ENCODE assay signal across 12 mouse cellular contexts in genomic region chr4:117405999-117406398, GRCm38 (mm10).
DNase-seq lines count a peak whose midpoint lies in the region; ATAC-seq lines count a peak whose summit lies in the region.
"Had no signal": no experiment of that assay in that cellular context is flagged by ENCODE, and none has a peak within 500 bp of the region (broad histone marks: within the 10 kb centered on the region; RNA-seq: fewer than 3 reads in every experiment).

No protein-coding gene starts in this region.

- no peaks in the 10 kb centered on the region for H3K9me3 ChIP-seq in kidney, embryonic 16.5 days (ENCODE audit: low read length)
- no peaks in the 10 kb centered on the region for H3K9me3 ChIP-seq in forebrain, embryonic 13.5 days (replicated peaks)

- H3K4me2 ChIP-seq in kidney, embryonic 16.5 days (replicated peaks; ENCODE audit: low read depth, low read length) = no peak overlapping the region
- H3K4me2 ChIP-seq in forebrain, embryonic 13.5 days = peak overlapping the region; percentile 15; the same call in 1 of the 2 replicates

- no peaks in the 10 kb centered on the region for H3K36me3 ChIP-seq in kidney, embryonic 16.5 days (ENCODE audit: insufficient read depth, low read length)
- no peaks in the 10 kb centered on the region for H3K36me3 ChIP-seq in forebrain, embryonic 13.5 days (ENCODE audit: poor library complexity, severe bottlenecking)

- no peak for ATAC-seq in kidney, embryonic 16.5 days (ENCODE audit: low FRiP score, low TSS enrichment)
- peak; percentile 60 for ATAC-seq in forebrain, embryonic 13.5 days
- no peak for ATAC-seq in activated CD4-positive, CD25-positive, alpha-beta regulatory T cell, adult 4 months
- ATAC-seq: inflammation-experienced regulatory T-cells, adult 6 months had no signal

- no peak overlapping the region for H3K9ac ChIP-seq in kidney, embryonic 16.5 days (replicated peaks; ENCODE audit: low read length)
- H3K9ac ChIP-seq in forebrain, embryonic 13.5 days = peak overlapping the region; percentile 2

- H3K4me3 ChIP-seq in kidney, embryonic 16.5 days (ENCODE audit: low read length) = no peak overlapping the region
- no peak overlapping the region for H3K4me3 ChIP-seq in forebrain, embryonic 13.5 days

- no peaks in the 10 kb centered on the region for H3K27me3 ChIP-seq in kidney, embryonic 16.5 days (ENCODE audit: insufficient read depth, low read length)
- H3K27me3 ChIP-seq in forebrain, embryonic 13.5 days = peaks cover 10% of the 10 kb centered on the region; the same call in 1 of the 2 replicates
- H3K27me3 ChIP-seq: CH12.LX had no signal

- H3K27ac ChIP-seq in kidney, embryonic 16.5 days (ENCODE audit: low read length) = no peak overlapping the region
- peak overlapping the region; percentile 38 for H3K27ac ChIP-seq in forebrain, embryonic 13.5 days

- H3K4me1 ChIP-seq in kidney, embryonic 16.5 days (ENCODE audit: insufficient read depth, low read length) = peaks cover 10% of the 10 kb centered on the region; the same call in 1 of the 2 replicates
- H3K4me1 ChIP-seq in forebrain, embryonic 13.5 days = peaks cover 45% of the 10 kb centered on the region

- intact Hi-C loops in left cerebral cortex, postnatal 14 days (cut with DNase I) = no loop called here

- WGBS in kidney, embryonic 16.5 days = 36% methylated on average over 9 of the region's 9 CpGs
- WGBS in forebrain, embryonic 13.5 days = 21% methylated on average over 9 of the region's 9 CpGs

- DNase-seq in kidney, postnatal 4 days = peak; percentile 10 to 25
- DNase-seq in cerebellum, adult 18-20 months = peak; percentile 11 to 38
- peak; percentile 22 for DNase-seq in heart, postnatal 4 days
- no peak for DNase-seq in urinary bladder, adult 18-20 months (ENCODE audit: low spot score in 2 of 2)
- DNase-seq in left cerebral cortex, postnatal 14 days (ENCODE audit: low spot score in 2 of 2) = no peak
- DNase-seq: lung, adult 18-20 months; thymus, postnatal 25 days had no signal

Comparison
In these comparisons a context has a peak if more than half of its experiments do, and no peak if none do; other contexts are left out.
1. DNase-seq: peak in kidney, postnatal 4 days (2 of 2), cerebellum, adult 18-20 months (2 of 2) and heart, postnatal 4 days (single experiment); none in urinary bladder, adult 18-20 months (0 of 2) and left cerebral cortex, postnatal 14 days (0 of 2).